Mouse (Mus musculus) left cerebral cortex, postnatal 25 days (tissue): ENCODE results near the gene Amdhd2. TPM values are rescaled to one million over a fixed set of nuclear protein-coding genes. Genes with fewer than 3 reads are reported as not detected.

Source experiments
- DNase-seq, 2 experiments: peaks; one replicate each; pipeline ENCODE4 v3.0.0; 2022; ENCODE audit warnings: low spot score in 2 of 2, mixed read lengths in 1 of 2
- intact Hi-C: fragments of 180-260 bp; cut with DNase I; formaldehyde crosslinking; loops from one replicate; pipeline ENCODE4 v1.15.1; 2025
- total RNA-seq, 2 experiments: library from RNA; stranded (reverse); gene quantifications; 2 replicates each; pipeline ENCODE4 v1.2.3; 2021

The Amdhd2 gene
- total RNA-seq, 2 experiments from 2014 or later: 25.9 to 28.3 TPM

GRCm38 (mm10) chr17:24201092-24201491 is 37.5 kb upstream of the Amdhd2 start:
- intact Hi-C loops: no loop called here
- DNase-seq: no peak

- peak in 1 of 2 experiments; percentile 39 for DNase-seq
- intact Hi-C loops: no loop called here
These were observed 36.2 kb upstream of the Amdhd2 start for GRCm38 (mm10) chr17:24199741-24200140.

- DNase-seq: peak; percentile 69 to 94
- intact Hi-C loops: no loop called here
These were observed 35.7 kb upstream of the Amdhd2 start for GRCm38 (mm10) chr17:24199252-24199651.

- DNase-seq: peak in 1 of 2 experiments; percentile 77
- intact Hi-C loops: no loop called here
These were observed 33.7 kb upstream of the Amdhd2 start for GRCm38 (mm10) chr17:24197032-24197824.

- intact Hi-C loops: no loop called here
- DNase-seq: no peak
These were observed 31.8 kb upstream of the Amdhd2 start for GRCm38 (mm10) chr17:24195349-24195748.

- no peak for DNase-seq
- intact Hi-C loops: no loop called here
These were observed 30.2 kb upstream of the Amdhd2 start for GRCm38 (mm10) chr17:24193769-24194168.

GRCm38 (mm10) chr17:24193268-24193667 is 29.7 kb upstream of the Amdhd2 start:
- intact Hi-C loops: no loop called here
- DNase-seq: no peak

GRCm38 (mm10) chr17:24192848-24193247 is 29.3 kb upstream of the Amdhd2 start:
- intact Hi-C loops: no loop called here
- DNase-seq: no peak

GRCm38 (mm10) chr17:24191481-24191880 is 27.9 kb upstream of the Amdhd2 start:
- DNase-seq: no peak
- intact Hi-C loops: no loop called here

- no peak for DNase-seq
- intact Hi-C loops: no loop called here
These were observed 27.4 kb upstream of the Amdhd2 start for GRCm38 (mm10) chr17:24190934-24191333.

- no peak for DNase-seq
- intact Hi-C loops: loop anchor here (5.0 kb wide), 1 partner anchor 133 kb away; no protein-coding TSS in a partner anchor
These were observed 10.7 kb upstream of the Amdhd2 start for GRCm38 (mm10) chr17:24174259-24174658.

- intact Hi-C loops: loop anchor here (2.0 to 5.0 kb wide), 2 partner anchors 134 to 217 kb away; no protein-coding TSS in a partner anchor
- peak; percentile 74 to 81 for DNase-seq
These were observed 9.9 kb upstream of the Amdhd2 start for GRCm38 (mm10) chr17:24173423-24173822.

GRCm38 (mm10) chr17:24171738-24172137 is 8.2 kb upstream of the Amdhd2 start:
- DNase-seq: no peak

GRCm38 (mm10) chr17:24170729-24171128 is 7.2 kb upstream of the Amdhd2 start:
- no peak for DNase-seq
- intact Hi-C loops: loop anchor here (5.0 kb wide), 1 partner anchor 137 kb away; no protein-coding TSS in a partner anchor

More at GRCm38 (mm10) chr17:24171738-24172137, 8.2 kb upstream of the Amdhd2 start:
- intact Hi-C loops: loop anchor here (2.0 to 5.0 kb wide), 2 partner anchors 136 to 219 kb away; no protein-coding TSS in a partner anchor

- intact Hi-C loops: loop anchor here (5.0 kb wide), 1 partner anchor 137 kb away; no protein-coding TSS in a partner anchor
- no peak for DNase-seq
These were observed 6.6 kb upstream of the Amdhd2 start for GRCm38 (mm10) chr17:24170125-24170524.

- intact Hi-C loops: loop anchor here (2.0 to 5.0 kb wide), 3 partner anchors 81 to 181 kb away; partner anchors contain the start of genes Abca17, Abca3 and Ccnf
- DNase-seq: peak; percentile 97
These were observed 5.9 kb upstream of the Amdhd2 start, which contains the start of gene Atp6v0c for GRCm38 (mm10) chr17:24169317-24170065. Gene Atp6v0c (minus strand): TSS chr17:24169702.

- peak; percentile 78 to 80 for DNase-seq
- intact Hi-C loops: loop anchor here (2.0 kb wide), 2 partner anchors 82 to 182 kb away; partner anchors contain the start of genes Abca17, Abca3 and Ccnf
These were observed 5.2 kb upstream of the Amdhd2 start for GRCm38 (mm10) chr17:24168590-24169277.

GRCm38 (mm10) chr17:24167891-24168505 is 4.4 kb upstream of the Amdhd2 start:
- intact Hi-C loops: loop anchor here (2.0 kb wide), 2 partner anchors 83 to 183 kb away; partner anchors contain the start of genes Abca17, Abca3 and Ccnf
- DNase-seq: no peak

- intact Hi-C loops: no loop called here
- no peak for DNase-seq
These were observed 3.6 kb upstream of the Amdhd2 start for GRCm38 (mm10) chr17:24167120-24167519.
